Mouse (Mus musculus) stomach, embryonic 14.5 days (tissue): ENCODE data around the gene Smg5. TPM values are rescaled to one million over a fixed set of nuclear protein-coding genes. Genes with fewer than 3 reads are reported as not detected.

Source experiments
- ATAC-seq: fragments of 200-750 bp; cut with Nextera tagmentation; 2 replicates; pipeline ENCODE4 v1.8.0; 2017; ENCODE audit warnings: low read depth, moderate TSS enrichment; ENCODE audit not compliant: insufficient number of reproducible peaks, insufficient read depth, low FRiP score
- H3K27ac ChIP-seq: fragments of 300-500 bp; sonication (generic); 2 replicates; pipeline ENCODE4 v1.5.1; 2014; ENCODE audit warnings: mild to moderate bottlenecking, low read length, moderate library complexity, mixed read lengths
- H3K27me3 ChIP-seq: fragments of 300-500 bp; sonication (generic); 2 replicates; pipeline ENCODE4 v1.6.1; 2014; ENCODE audit warnings: low read length, control low read depth, mixed read lengths; ENCODE audit not compliant: control insufficient read depth, insufficient read depth
- H3K36me3 ChIP-seq: fragments of 300-500 bp; sonication (generic); 2 replicates; pipeline ENCODE4 v1.6.1; 2014; ENCODE audit warnings: mild to moderate bottlenecking, control low read depth, low read length, moderate library complexity, mixed read lengths; ENCODE audit not compliant: control insufficient read depth, insufficient read depth
- H3K4me1 ChIP-seq: fragments of 300-500 bp; sonication (generic); 2 replicates; pipeline ENCODE4 v1.6.1; 2014; ENCODE audit warnings: low read length, control low read depth, mixed read lengths; ENCODE audit not compliant: control insufficient read depth, insufficient read depth
- H3K4me2 ChIP-seq: fragments of 300-500 bp; sonication (generic); replicated peaks from 2 replicates; pipeline ENCODE4 v1.6.1; 2014; ENCODE audit warnings: low read depth, low read length, control low read depth
- H3K4me3 ChIP-seq: fragments of 300-500 bp; sonication (generic); 2 replicates; pipeline ENCODE4 v1.5.1; 2014; ENCODE audit warnings: low read depth, low read length, control low read depth
- H3K9ac ChIP-seq: fragments of 300-500 bp; sonication (generic); replicated peaks from 2 replicates; pipeline ENCODE4 v1.6.1; 2014; ENCODE audit warnings: low read depth, mild to moderate bottlenecking, control low read depth, low read length, moderate library complexity, mixed read lengths
- H3K9me3 ChIP-seq: fragments of 300-500 bp; sonication (generic); 2 replicates; pipeline ENCODE4 v1.6.1; 2016; ENCODE audit warnings: low read depth, low read length, control low read depth; ENCODE audit not compliant: control insufficient read depth
- WGBS: fragments of 180-500 bp; shearing (Covaris S2); extraction: QIAGEN DNeasy Blood & Tissue Kit; methylation state at CpG from one replicate; pipeline ENCODE4 v1.1.7; 2014; 5-methylcytosine and 5-hydroxymethylcytosine counted together
- polyA plus RNA-seq: library from polyadenylated mRNA; unstranded; fragments of >200 nt; fragmentation: Nextera tagmentation; extraction: Ambion mirVana; gene quantifications from 2 replicates; pipeline ENCODE4 v1.2.1, GENCODE M21; 2014

Smg5 gene
- polyA plus RNA-seq, 1 experiment from 2014 or later = 38.9 TPM

GRCm38 (mm10) chr3:88395288-88395687 is 59.2 kb downstream of the Smg5 start:
- no peak for ATAC-seq
- 93% methylated on average over 6 of the region's 6 CpGs for WGBS

GRCm38 (mm10) chr3:88395742-88396141 is 59.7 kb downstream of the Smg5 start:
- H3K27me3 ChIP-seq = no peaks in the 10 kb centered on the region
- no peak for ATAC-seq
- H3K9ac ChIP-seq = no peak overlapping the region
- no peaks in the 10 kb centered on the region for H3K9me3 ChIP-seq
- no peak overlapping the region for H3K4me2 ChIP-seq
- H3K4me3 ChIP-seq = no peak overlapping the region
- WGBS = 90% methylated on average over 8 of the region's 8 CpGs
- H3K27ac ChIP-seq = no peak overlapping the region
- H3K4me1 ChIP-seq = no peaks in the 10 kb centered on the region
- H3K36me3 ChIP-seq = peaks cover 4% of the 10 kb centered on the region

More at GRCm38 (mm10) chr3:88395288-88395687, 59.2 kb downstream of the Smg5 start:
- H3K4me3 ChIP-seq = no peak overlapping the region
- no peak overlapping the region for H3K9ac ChIP-seq
- no peaks in the 10 kb centered on the region for H3K27me3 ChIP-seq
- H3K36me3 ChIP-seq = peaks cover 4% of the 10 kb centered on the region
- no peaks in the 10 kb centered on the region; the same call in 1 of the 2 replicates for H3K9me3 ChIP-seq
- no peaks in the 10 kb centered on the region for H3K4me1 ChIP-seq
- H3K4me2 ChIP-seq = no peak overlapping the region
- H3K27ac ChIP-seq = no peak overlapping the region

- Histone ChIP-seq H3K27ac (no peak overlapping the region), H3K9ac (no peak overlapping the region), H3K4me3 (no peak overlapping the region), H3K27me3 (no peaks in the 10 kb centered on the region), H3K4me1 (no peaks in the 10 kb centered on the region), H3K4me2 (no peak overlapping the region), H3K36me3 (peaks cover 3% of the 10 kb centered on the region), H3K9me3 (no peaks in the 10 kb centered on the region)
- 83% methylated on average over 2 of the region's 2 CpGs for WGBS
- ATAC-seq = no peak
Observed at GRCm38 (mm10) chr3:88398666-88399065, 62.6 kb downstream of the Smg5 start.

DNA sequence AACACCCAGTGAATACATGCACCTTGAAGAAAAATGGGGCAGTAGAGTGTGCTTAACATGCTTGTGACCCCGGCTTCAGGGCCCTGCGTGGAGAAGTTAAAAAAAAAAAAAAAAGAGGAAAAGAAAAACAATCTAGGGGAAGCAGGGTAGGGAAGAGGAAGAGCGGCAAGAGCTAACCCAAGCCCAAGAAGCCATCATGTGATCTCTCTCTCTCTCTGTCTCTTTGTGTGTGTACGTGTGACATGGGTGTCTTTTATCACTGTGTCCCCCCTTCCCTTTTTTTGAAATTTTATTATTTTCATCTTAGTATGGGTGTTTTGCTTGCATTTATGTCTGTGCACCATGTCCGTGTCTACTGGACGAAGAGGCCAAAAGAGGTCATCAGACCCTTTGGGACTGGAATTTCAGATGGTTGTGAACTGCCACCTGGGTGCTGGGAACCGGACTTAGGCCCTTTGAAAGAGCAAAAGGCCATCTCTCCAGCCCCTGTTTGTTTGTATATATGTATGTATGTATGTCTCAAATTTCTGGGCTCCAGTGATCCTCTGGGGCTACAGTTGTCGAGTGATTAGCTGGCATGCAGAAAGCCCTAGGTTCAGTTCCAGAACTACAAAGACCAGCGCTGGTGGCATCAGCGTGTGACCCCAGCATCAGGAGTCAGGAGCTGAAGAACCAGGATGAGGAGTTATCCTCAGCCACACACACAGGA is 67.6 kb downstream of the Smg5 start:
- Histone ChIP-seq H3K27me3 (no peaks in the 10 kb centered on the region), H3K27ac (no peak overlapping the region), H3K4me1 (0 out of 2 replicates have a peak, but pooled peaks cover under 1% of the 10 kb centered on the region), H3K4me3 (no peak overlapping the region), H3K36me3 (peaks cover 3% of the 10 kb centered on the region), H3K9ac (no peak overlapping the region), H3K4me2 (no peak overlapping the region), H3K9me3 (no peaks in the 10 kb centered on the region)
- 94% methylated on average over 10 of the region's 10 CpGs for WGBS
- no peak for ATAC-seq

- H3K36me3 ChIP-seq = peaks cover 3% of the 10 kb centered on the region
- H3K9ac ChIP-seq = no peak overlapping the region
- peaks cover 12% of the 10 kb centered on the region; the same call in 1 of the 2 replicates for H3K4me1 ChIP-seq
- H3K9me3 ChIP-seq = no peaks in the 10 kb centered on the region
- WGBS = 0% methylated on average over 2 of the region's 2 CpGs
- H3K4me3 ChIP-seq = no peak overlapping the region
- H3K27ac ChIP-seq = no peak overlapping the region
- no peaks in the 10 kb centered on the region for H3K27me3 ChIP-seq
- no peak overlapping the region for H3K4me2 ChIP-seq
- ATAC-seq = no peak
Observed at GRCm38 (mm10) chr3:88407090-88407489, 71.0 kb downstream of the Smg5 start.

DNA sequence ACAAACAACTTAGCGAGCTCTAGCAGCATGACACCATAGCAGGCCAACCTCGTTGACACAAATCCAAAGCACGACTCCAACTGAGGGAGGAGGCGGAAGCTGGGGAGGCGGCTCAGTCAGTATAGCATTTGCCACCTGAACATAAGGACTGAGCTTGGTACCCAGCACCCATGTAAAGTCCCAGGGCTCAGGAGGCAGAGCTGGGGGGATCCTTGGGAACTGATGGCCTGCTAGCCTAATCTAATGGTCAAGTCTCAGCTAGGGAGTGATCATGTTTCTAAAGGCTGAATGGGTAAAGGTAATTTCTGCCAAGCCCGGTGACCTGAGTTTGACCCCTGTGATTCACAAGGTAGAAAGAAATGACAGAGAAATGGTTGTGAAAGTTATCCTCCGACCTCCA is 71.5 kb downstream of the Smg5 start:
- H3K27me3 ChIP-seq = no peaks in the 10 kb centered on the region
- H3K36me3 ChIP-seq = peaks cover 8% of the 10 kb centered on the region
- no peak for ATAC-seq
- WGBS = 47% methylated on average over 7 of the region's 7 CpGs
- H3K9ac ChIP-seq = no peak overlapping the region
- no peaks in the 10 kb centered on the region for H3K9me3 ChIP-seq
- H3K4me2 ChIP-seq = no peak overlapping the region
- no peak overlapping the region for H3K27ac ChIP-seq
- H3K4me3 ChIP-seq = no peak overlapping the region
- H3K4me1 ChIP-seq = peaks cover 12% of the 10 kb centered on the region; the same call in 1 of the 2 replicates

- Histone ChIP-seq H3K27me3 (no peaks in the 10 kb centered on the region), H3K4me2 (peak overlapping the region; percentile 60), H3K9ac (peak overlapping the region; percentile 87; the same call in 1 of the 2 replicates), H3K9me3 (no peaks in the 10 kb centered on the region), H3K4me3 (peak overlapping the region; percentile 65), H3K36me3 (peaks cover 9% of the 10 kb centered on the region), H3K4me1 (peaks cover 12% of the 10 kb centered on the region; the same call in 1 of the 2 replicates), H3K27ac (no peak overlapping the region)
- 48% methylated on average over 5 of the region's 5 CpGs for WGBS
- no peak for ATAC-seq
Observed at GRCm38 (mm10) chr3:88408953-88409352, 72.9 kb downstream of the Smg5 start.

DNA sequence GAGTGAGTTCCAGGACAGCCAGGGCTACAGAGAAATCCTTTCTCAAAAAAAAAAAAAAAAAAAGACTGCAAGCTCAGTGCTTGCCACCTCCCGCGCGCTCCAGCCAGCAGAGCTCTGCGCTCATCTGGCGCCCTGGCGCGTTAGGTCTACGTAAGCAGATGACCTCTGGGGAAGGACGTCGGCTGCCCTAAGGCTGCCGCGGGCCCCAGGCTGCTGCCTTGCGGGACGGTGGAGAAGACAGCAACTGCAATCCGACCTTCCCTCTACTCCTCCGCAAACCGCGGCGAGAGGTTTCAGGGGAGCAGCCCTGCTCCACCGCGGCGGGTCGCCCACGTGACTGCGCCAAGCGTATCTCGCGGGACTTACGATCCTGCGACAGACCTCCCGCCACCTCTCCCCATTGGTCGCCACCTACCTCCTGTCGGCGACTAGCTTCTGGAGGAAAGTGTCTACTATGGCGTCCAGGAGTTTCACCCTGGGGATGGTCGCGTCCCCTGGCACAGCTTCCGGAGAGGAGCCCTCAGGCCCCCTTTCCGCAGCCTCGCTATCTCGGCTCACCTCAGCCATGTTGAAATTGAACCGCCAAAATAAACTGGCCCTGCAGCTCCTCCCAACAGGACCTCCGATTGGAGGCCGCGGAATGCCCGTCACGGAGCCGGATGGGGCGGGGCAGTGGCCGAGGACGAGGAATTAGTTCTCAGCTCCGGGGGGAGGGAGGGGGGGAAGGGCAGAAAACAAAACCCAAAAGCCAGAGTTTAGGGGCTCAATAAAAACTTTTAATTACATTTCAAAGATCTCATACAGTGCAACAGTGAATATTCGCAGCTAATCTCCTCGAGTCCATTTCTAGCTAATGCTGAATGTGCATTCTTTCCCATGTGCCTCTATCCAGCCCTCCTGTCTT is 73.9 kb downstream of the Smg5 start, which contains the start of gene Pmf1:
Gene Pmf1, minus strand, starts transcription at position 591 of the 904 bp plus-strand sequence.
- Histone ChIP-seq H3K27ac (peak within 1 kb of the TSS; percentile 97), H3K4me1 (peaks cover 12% of the 10 kb centered on the region; the same call in 1 of the 2 replicates), H3K4me3 (peak within 1 kb of the TSS; percentile 65), H3K4me2 (peak within 1 kb of the TSS; percentile 60), H3K36me3 (peaks cover 11% of the 10 kb centered on the region), H3K9ac (peak within 1 kb of the TSS; percentile 87), H3K9me3 (no peaks in the 10 kb centered on the region), H3K27me3 (no peaks in the 10 kb centered on the region)
- peak; percentile 91 for ATAC-seq
- WGBS = under 1% methylated on average over 54 of the region's 54 CpGs
